Mouse (Mus musculus) gastrocnemius, adult 18-20 months (tissue): ENCODE results near the gene Ccr9. TPM values are rescaled to one million over a fixed set of nuclear protein-coding genes. Genes with fewer than 3 reads are reported as not detected.
"Not testable (repeated sequence)": the region's sequence is repeated elsewhere in the genome, so short reads cannot be mapped to it uniquely, and the experiment has no call there.

Source experiments
- DNase-seq: peaks from one replicate; pipeline ENCODE4 v3.0.0; 2021; ENCODE audit warnings: low spot score
- long read RNA-seq, 2 experiments: library from polyadenylated mRNA; stranded (forward); transcript quantifications; one replicate each; pipeline ENCODE4 v2.0.0; 2021
- total RNA-seq, 2 experiments: library from RNA; stranded (reverse); gene quantifications; 2 replicates each; pipeline ENCODE4 v1.2.3; 2021

Ccr9 gene
- not detected for total RNA-seq
- long read RNA-seq, experiment 1 = 0 reads
- long read RNA-seq, experiment 2, partial matches to known transcripts = 0 of 1 reads
- long read RNA-seq, experiment 2, other reads (novel, unspliced or antisense) = 1 of 1 reads

DNA sequence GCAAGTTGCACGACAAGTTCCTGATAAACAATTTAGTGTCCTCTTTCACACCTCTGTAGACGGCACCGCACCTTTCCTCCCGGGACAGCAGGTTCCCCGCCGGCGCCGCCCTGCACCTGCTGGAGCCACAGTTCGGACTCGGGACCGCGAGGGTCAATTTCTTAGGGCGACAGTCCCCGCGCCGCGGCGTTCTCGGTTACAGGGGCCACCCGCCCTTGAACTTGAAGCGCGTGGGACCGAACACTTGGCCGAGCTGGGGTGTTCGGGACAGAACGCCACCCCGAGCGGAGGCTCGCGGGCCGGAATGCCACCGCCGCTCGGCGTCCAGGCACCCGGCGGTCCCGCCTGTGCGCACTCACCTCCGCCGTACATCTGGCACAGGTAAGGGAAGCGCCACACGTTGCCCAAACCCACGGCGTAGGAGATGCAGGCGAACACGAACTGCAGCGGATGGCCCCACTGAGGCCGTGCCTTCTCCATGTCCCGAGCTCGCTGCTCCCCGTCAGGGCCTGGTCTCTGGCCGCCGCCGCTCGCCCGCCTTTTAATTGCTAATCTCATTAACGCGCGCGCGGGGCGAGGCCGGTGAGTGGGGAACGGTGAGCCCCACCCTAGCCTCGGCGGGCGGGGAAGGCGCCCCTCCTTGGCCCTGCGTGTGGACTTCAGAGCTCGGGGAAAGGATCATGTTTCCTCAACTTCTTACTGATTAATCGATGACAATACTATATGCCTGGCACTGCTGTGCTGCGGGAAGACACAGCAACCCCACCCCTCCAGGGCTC is at the start of gene Ccr9, which contains the start of gene Slc6a20a:
Gene Ccr9, plus strand, starts transcription at position 113 of the 779 bp plus-strand sequence.
Gene Slc6a20a, minus strand, starts transcription at position 559 of the 779 bp plus-strand sequence.
- DNase-seq = no peak

DNA sequence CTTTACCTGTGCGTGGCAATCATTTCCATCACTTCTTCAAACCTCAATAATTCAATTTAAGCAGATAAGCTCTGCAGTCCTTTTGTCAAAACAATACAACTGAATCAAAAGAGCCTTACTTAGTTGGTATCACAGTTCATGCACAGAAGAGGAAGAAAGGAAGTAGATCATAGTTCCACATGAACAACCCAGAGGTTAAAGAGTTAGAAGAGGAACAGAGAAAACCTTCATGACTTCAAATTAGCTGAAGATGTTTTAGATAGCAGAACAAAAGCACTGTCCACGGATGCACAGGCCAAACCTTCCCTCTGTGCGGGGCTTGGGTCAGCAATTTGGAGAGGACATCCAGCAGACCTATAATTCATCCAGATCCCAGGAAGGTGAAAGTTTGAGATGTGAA is 46.6 kb upstream of the Ccr9 start:
- DNase-seq = no peak

DNA sequence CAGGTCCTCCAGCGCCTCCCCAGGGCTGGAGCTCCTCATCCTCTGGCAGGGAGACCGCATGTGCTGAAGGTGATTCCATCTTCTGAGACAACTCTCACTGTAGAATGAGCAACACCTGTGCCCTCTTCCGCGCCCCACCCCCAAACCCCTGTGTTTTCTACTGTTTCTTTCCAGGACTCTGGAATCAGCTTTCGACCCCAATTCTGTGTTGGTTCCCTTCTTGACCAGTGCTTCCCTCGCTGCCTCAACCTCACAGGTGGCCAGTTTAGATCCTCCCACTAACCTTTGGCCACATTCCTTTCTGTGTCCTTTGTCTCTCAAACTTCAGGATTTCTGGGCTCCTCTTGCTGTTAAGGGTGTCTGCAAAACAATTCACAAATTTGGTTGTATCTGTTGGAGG is 46.0 kb upstream of the Ccr9 start, which contains the start of gene Slc6a20b:
Gene Slc6a20b, minus strand, starts transcription at position 285 of the 400 bp plus-strand sequence.
- no peak for DNase-seq

DNA sequence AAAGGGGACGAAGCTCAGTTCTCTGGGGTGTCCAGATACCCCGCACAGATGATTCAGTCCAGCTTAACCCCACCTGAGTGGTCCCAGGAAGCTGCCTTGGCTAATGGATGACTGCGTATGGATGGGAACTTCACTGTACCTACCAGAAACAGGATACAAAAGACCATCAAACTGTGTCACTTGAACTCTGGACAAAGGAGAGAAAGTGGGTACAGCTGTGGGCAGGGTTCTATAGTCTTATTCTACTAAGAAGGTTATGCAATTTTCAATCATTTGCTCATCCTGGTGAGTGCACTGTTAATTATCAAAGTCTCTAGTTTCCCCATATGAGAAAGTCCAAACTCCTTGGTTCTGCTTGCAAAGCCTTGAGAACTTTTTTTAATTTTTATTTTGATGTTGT is 45.2 kb upstream of the Ccr9 start:
- no peak for DNase-seq

DNA sequence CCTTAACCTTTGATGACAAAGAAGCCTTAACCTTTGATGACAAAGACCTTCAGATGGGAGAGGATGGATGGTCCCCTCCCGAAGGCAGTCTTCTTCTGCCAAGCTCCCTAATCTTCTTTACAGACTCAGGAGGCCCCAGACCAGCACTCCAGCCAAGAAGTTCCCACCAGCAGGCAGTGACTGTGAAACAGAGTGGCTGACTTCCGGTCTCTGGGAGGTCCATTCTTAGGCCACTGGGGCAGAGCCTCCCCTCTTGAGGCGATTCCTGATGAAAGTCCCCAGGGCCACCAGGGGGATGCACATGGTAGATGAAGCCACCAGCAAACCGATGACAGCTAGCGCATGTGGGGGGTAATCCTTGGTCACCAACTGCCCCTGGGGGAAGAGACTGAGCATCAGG is 41.5 kb upstream of the Ccr9 start:
- DNase-seq = no peak

DNA sequence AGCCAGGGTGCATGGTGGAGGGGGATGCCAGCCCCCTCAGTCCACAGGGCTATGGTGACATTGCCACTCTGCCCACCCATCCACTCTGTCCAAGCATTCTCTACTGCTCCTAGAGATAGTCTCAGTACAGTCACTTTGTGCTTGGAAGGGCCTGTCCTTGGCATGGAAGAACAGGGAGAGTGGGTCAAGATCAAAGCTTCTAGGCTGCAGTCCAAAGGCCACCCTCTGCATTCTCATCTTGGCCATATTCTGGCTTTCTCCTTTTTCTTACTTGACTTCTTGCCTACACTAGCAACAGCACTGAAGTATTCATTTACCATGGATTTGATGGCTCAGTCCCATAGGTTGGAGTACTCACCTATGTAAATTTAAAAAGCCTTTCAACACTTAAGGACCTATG is 40.0 kb upstream of the Ccr9 start:
- no peak for DNase-seq

DNA sequence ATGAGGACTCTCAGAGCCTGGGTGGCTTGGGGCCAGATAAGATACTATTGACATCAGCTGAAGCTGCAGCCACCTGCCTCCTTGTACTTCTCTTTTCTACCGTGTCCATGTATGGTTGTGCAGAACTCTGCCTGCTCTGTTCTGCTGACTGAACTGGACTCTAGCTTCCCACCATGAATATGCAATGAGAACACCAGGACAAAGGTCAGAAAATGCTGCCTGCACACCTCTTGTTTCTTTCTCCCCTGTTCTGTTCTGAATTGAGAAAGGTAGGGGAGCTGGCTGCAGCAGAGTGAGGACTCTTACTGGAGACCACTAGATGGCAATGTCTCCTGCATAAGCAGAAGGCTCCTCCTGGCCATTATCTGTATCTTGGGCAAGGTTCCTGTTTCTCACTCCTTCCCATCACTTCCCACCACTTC is 39.6 kb upstream of the Ccr9 start:
- DNase-seq = no peak

DNA sequence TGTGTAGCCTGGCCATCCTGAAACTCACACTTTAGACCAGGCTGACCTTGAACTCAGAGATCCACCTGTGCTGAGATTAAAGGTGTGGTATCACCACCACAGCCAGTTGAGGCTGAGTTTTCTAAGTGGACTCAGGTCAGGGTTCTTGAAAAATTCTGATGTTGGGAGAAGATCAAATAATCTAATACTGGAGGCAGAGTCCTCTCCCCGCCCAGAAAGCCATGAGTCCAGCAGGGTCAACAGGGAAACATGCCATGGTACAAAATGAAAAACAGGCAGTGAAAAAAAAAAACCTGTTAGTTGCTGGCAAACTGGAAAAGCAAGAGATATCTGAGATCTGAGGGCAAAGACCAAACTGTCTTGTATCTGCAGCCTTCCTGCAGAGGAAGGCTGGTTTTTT is 38.1 kb upstream of the Ccr9 start:
- no peak for DNase-seq

DNA sequence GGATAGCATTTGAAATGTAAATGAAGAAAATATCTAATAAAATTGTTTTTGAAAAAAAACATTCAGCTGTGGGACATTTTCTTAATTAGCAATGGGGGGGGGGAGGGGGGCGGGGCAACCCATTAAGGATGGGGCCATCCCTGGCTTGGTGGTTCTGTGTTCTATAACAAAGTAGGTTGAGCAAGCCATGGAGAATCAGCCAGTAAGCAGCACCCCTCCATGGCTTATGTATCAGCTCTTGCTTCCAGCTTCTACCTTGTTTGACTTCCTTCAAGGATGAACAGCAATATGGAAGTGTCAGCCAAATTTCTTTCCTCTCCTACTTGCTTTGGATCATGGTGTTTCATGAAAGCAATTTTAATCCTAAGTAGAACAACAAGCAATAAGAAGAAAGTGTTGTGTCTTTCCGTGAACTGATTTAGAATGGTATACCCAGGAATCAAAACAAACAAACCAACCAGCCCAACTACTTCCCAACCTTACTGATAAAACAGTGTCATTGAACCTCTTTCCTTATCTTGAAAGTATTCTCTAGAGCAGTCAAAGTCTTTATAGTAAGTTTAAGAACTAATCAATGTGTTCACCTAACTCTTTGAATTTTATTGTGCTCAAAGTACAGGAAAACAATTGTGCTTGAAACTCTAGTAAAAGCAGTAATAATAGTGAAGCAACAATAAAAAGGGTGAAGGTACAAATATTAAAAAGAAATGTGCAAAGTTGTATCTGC is 28.3 kb upstream of the Ccr9 start:
- no peak for DNase-seq

DNA sequence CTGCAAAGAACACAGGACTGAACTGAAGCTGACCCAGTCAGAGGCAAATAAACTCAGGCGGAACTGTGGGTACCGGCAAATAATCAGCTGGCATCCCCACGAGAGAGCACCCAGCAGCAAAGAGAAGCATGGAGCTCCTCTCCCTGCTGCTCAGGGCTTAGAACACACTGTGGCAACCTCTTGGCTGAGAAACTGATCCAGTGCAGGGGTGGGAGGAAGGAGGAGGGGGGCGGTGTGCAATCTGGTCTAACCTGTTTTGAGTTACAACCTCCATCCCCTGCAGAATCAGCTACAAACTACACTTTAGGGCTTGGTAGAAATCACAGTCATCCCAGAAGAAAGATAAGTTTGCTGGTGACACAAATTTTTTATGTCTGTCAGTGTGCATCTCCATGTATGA is 26.9 kb upstream of the Ccr9 start:
- no peak for DNase-seq

DNA sequence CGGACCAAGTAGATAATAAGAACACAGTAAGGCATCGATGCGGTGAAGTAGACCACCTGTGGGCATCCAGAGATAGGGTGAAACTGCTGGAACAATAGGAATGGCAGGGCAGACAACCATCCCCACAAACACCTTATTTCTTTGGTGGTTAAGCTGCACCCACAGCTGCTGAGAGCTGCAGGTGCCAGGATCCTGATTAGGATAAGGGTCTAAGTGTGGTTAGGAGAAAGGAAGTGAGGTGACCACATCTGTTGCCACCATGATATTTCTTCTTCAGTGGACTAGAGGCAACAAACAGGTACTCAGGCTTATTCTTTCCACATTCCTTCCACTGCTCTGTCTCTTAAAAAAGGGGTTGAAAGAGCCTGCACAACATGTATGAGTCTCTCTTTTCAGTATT is 20.8 kb upstream of the Ccr9 start:
- DNase-seq = no peak

DNA sequence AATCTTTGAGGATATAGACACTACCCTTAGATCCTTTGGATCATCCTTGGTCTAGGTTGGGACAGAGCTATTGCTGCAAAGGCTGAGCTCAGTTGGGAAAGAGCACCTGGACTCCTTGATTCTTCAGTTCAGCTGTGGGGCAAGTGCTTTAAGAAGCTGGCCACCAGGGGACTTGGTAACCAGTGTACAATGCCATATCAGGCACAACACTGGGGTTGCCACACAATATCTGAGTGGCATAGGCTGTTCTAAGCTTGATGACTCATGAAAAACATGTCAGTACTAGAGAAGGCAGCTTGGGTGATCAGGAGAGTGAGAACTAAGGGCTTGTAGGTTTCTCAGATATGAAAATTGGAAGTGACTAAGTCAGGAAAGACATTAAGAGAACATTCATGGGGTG is 19.3 kb upstream of the Ccr9 start:
- no peak for DNase-seq

DNA sequence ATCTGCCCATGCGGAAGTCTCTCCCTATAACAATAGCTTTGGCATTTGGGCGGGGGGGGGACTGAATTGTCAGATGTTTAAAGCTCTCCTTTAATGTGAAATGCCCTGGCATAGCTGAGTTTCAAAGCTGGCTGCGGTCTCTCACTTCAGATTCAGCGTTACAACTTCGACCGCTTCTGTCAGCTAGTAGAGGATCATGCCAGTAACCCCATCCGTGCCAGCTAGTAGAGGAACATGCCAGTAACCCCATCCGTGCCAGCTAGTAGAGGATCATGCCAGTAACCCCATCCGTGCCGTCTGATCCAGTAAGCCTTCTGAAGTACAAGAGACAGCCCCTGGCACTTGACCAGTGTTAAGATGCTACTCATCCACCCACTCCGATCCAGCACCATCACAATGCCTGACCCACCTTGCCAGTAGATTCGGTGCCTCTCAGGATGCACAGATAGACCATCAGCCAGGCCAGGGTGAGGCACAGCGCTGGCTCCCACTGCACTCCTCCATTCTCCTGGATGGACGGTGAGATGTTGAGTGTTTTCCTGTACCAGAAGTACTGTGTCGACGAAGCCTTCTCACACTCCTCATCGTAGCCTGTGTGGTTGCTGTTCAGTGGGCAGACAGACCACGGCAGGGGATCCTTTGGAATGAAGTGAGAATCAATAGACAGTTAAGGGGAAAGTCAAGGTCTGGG is 18.1 kb upstream of the Ccr9 start:
- not testable (repeated sequence) for DNase-seq

DNA sequence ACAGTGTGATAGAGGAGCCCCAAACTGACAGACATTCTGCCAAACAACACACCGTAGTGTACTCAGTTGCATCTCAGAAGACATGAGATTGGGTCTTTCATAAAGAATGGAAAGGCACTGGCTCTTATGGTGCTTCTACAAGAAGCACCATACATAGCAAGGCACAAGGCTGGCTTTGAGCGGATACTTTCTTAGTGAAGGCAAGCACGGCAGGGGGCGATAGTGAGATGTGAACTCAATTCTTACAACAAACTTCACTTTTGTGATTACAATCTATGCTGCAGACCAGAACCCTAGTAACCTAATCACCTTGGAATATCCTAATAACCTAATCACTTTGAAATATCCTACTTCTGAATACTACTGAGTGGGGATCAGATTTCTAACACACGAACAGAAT is 12.6 kb upstream of the Ccr9 start:
- DNase-seq = peak; percentile 25

DNA sequence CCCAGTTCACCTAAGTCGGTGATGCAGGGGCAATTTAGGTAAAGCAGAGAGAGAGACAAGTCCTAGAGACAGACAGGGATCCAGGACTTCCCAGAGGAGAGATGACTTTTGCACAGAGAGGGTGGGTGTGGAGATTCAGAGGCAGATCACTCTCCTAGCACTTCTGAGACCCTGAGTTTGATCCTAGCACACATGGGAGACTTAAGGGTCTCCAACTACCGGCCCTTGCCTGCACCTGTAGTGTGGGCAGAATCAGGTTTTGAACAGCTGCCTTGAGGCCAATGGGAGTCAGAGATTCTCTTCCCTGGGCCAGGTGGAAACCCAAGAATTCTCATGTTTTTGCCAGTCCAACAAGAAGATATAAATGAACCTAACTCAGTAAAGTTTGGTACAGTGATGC is 959 bp downstream of the Ccr9 start:
- DNase-seq = no peak

DNA sequence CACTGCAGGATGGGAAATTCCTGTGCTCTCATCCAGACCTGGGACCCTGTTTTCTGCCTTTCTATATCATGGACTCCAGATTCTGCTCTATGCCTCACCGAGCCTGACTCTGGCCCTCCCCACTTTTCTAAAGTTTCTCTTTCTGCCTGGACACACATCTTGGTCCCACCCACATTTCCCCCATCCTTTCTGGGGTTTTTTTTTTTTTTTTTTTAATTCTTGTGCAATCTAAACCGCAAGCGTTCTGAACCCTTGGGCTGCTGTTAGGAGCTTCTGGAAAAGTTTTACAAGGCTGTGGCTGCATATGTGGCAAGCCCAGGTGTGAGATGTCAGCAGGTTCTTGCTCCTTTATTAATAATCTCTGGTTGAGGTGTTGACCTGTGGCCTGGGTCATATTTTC is 5.5 kb downstream of the Ccr9 start:
- DNase-seq = no peak

DNA sequence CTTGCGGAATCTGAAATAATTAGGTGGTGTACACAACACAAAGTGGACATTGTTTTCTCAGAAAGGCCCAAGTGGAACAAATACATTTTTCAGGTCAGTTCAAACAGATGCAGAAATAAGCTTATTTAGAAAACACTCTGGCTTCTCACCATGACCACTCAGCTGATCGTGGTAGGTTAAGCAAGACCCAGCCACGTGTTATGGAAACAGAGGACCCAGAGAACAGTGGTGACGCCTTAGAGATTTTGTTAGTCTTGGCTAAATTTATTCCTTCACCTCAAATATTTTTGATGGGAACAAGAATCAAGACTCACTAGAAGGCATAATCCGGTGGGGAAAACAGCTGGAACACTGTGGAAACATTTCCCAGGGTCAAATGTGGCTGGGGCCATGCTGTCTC is 8.0 kb downstream of the Ccr9 start:
- DNase-seq = no peak

DNA sequence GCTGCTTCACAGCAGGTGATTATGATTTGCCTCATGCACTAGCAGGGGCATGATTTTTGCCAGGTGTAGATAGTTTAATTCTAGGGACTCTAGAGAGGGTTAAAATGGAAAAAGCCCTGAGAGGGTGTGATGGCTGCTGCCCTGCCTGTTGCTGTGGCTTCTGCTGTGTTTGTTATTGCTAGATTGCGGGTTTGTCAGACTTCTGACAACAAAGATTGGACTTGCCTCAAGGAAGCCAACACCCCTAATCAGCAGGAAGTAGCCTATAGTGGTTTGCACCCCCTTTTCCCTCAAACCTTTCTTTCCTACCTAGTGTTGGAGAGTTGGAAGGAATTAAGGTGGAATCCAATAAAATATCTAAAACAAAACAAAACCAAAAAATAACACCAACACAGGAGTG is 10.0 kb downstream of the Ccr9 start:
- DNase-seq = no peak

DNA sequence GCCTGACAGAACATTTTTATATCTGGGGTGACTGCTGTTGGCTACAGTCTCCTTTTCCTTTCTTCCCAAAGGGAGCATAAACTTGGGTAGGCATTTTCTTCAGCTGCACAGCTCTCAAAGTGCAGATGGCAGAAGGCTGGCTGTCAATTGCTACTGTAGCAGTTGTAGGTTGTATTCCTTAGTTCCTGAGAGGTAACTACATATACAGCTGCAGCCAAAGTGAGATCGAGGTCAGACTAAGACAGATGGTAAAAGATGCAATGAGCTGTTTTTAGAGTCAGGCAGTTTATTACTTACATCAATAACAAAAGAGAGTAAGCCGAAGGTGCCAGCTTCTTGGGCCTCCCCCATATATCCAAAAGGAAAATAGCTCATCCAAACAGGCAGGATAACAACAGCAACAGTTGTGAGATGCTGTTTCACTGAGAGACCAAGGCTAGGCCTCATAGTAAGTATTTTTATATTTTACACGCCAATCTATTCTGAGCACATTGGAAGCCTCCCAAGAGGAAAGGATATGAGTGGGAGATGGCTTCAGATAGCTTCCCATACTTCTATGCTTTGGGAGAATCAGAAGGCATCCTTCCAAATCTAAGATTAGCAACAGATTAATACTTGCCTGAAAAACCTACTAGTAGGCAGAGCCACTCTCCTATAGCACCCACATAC is 17.5 kb downstream of the Ccr9 start:
- DNase-seq = peak; percentile 7

DNA sequence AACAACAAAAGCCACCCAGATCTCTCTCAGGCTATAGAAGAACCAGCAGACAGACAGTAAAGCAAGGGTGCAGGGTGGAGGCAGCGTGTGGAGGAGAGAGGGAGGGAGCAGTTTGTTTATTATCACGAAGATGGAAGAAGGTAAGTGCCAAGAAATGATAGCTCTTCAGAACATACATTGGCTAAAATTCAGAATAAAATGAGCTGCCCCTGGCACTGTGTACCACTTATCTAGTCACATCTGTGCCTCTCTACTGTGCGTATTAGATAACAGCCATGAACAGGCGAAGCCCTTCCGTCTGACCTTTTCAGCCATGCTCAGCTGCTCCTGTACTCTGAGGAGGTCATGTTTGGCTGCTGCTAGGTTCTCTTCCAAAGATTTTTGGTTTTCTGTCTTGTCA is 23.6 kb downstream of the Ccr9 start:
- no peak for DNase-seq

DNA sequence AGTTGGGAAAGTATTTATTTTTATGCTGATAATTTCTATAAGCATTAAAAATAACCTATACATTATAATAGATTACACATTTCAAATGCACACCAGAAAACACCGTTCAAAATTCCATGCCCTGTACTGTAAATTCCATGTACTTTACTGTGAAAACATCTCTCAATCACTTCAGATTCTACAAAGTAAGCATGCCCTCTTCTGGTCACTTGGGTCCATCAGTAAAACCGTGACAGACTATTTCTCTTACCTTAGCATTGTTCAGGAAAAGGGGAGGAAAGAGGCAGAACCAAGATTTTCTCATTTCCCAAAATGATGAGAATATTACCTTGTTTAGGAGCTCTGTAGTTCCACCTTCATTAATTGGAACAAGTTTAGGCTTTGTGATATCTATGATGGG is 31.0 kb downstream of the Ccr9 start:
- DNase-seq = no peak

DNA sequence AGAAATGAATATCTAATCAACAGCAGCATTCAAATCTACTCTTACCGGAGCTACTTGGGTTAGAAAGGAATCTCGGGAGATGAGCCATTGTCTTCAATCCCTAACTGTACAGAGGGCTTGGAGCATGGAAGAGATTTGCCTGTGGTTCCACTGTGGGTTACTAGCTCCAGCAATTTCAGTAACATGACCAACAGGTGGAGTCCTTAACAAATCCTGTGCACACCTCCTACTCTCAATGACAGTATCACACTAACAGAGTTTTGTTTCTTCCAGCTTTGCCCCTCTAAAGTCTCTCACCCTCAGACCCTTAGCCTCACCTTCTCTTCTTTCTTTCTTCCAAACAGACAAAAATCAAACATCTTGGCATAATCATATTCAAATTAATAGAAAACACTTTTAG is 34.9 kb downstream of the Ccr9 start:
- DNase-seq = no peak
